Mouse (Mus musculus) midbrain, embryonic 14.5 days (tissue): Measurements from ENCODE around the gene Stmnd1. TPM values are rescaled to one million over a fixed set of nuclear protein-coding genes. Genes with fewer than 3 reads are reported as not detected.
A peak's percentile ranks its signal among the peaks of the same experiment; 100 is the strongest.

ENCODE experiments used
- ATAC-seq: fragments of 200-750 bp; cut with Nextera tagmentation; 2 replicates; pipeline ENCODE4 v1.8.0; 2017; ENCODE audit warnings: moderate number of reproducible peaks, moderate library complexity; ENCODE audit not compliant: low FRiP score, low TSS enrichment
- DNase-seq: peaks from one replicate; pipeline ENCODE4 v3.0.0-alpha.2; 2015
- H3K27ac ChIP-seq: fragments of 300-500 bp; sonication (generic); replicated peaks from 2 replicates; pipeline ENCODE4 v1.5.1; 2014; ENCODE audit warnings: mild to moderate bottlenecking, low read depth, low read length, moderate library complexity
- H3K27me3 ChIP-seq: fragments of 300-500 bp; sonication (generic); 2 replicates; pipeline ENCODE4 v1.6.1; 2014; ENCODE audit warnings: low read length, control low read depth, mixed read lengths; ENCODE audit not compliant: control insufficient read depth, insufficient read depth
- H3K36me3 ChIP-seq: fragments of 300-500 bp; sonication (generic); 2 replicates; pipeline ENCODE4 v1.6.1; 2014; ENCODE audit warnings: low read length, control low read depth; ENCODE audit not compliant: control insufficient read depth, insufficient read depth
- H3K4me1 ChIP-seq: fragments of 300-500 bp; sonication (generic); 2 replicates; pipeline ENCODE4 v1.6.1; 2014; ENCODE audit warnings: mild to moderate bottlenecking, antibody characterized with exemption, low read length, control low read depth; ENCODE audit not compliant: control insufficient read depth, insufficient read depth
- H3K4me2 ChIP-seq: fragments of 300-500 bp; sonication (generic); 2 replicates; pipeline ENCODE4 v1.6.1; 2014; ENCODE audit warnings: mild to moderate bottlenecking, low read length, moderate library complexity
- H3K4me3 ChIP-seq: fragments of 300-500 bp; sonication (generic); replicated peaks from 2 replicates; pipeline ENCODE4 v1.5.1; 2014; ENCODE audit warnings: low read depth, low read length
- H3K9ac ChIP-seq: fragments of 300-500 bp; sonication (generic); replicated peaks from 2 replicates; pipeline ENCODE4 v1.6.1; 2014; ENCODE audit warnings: mild to moderate bottlenecking, low read length, moderate library complexity
- H3K9me3 ChIP-seq: fragments of 300-500 bp; sonication (generic); 2 replicates; pipeline ENCODE4 v1.6.1; 2016; ENCODE audit warnings: low read length, control low read depth, mixed read lengths; ENCODE audit not compliant: control insufficient read depth
- WGBS: fragments of 180-500 bp; shearing (Covaris S2); extraction: QIAGEN DNeasy Blood & Tissue Kit; methylation state at CpG from one replicate; pipeline ENCODE4 v1.1.7; 2014; 5-methylcytosine and 5-hydroxymethylcytosine counted together
- polyA plus RNA-seq: library from polyadenylated mRNA; unstranded; fragments of >200 nt; fragmentation: Nextera tagmentation; extraction: Ambion mirVana; gene quantifications from 2 replicates; pipeline ENCODE4 v1.2.1, GENCODE M21; 2014

Gene Stmnd1
- polyA plus RNA-seq, 1 experiment from 2014 or later: not detected

DNA sequence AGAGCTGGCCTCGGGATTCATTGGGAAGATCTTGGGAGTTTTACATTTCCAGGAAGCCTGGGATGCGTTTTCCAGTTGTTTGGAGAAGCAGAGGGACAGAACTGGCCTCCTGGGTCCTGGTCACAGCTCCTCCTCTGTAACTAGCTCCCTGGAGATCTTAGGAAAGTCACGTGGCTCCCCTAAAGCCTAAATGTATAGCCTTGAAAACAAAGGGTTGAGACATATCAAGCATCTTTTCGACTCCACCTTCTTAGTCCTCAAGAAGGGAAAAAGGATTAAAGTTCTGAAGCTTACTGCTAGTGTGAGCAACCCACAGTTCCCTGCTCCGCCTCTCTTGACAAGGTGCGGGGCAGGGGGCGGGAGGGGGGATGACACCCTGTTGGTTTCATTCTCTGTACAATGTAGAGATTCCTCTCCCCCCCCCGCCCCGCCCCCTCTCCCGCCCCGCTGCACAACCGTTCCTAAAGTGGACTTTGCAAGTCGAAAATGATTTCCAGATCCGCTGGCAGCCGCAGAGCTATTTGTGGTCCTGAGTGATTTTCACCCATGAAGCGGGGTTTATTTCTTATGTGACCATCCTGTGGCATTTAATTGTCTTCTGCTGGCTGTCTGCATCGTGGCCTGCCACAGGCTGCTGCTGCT lies 589 bp upstream of the Stmnd1 start:
- no peaks in the 10 kb centered on the region for H3K9me3 ChIP-seq
- no peaks in the 10 kb centered on the region for H3K27me3 ChIP-seq
- no peak overlapping the region for H3K27ac ChIP-seq
- DNase-seq (peak; percentile 37), ATAC-seq (no peak)
- H3K36me3 ChIP-seq: no peaks in the 10 kb centered on the region
- 7% methylated on average over 17 of the region's 17 CpGs for WGBS
- H3K9ac ChIP-seq: peak overlapping the region; percentile 23; the same call in 1 of the 2 replicates
- peak overlapping the region; percentile 48 for H3K4me2 ChIP-seq
- H3K4me3 ChIP-seq: no peak overlapping the region
- H3K4me1 ChIP-seq: peaks cover 17% of the 10 kb centered on the region; the same call in 1 of the 2 replicates

DNA sequence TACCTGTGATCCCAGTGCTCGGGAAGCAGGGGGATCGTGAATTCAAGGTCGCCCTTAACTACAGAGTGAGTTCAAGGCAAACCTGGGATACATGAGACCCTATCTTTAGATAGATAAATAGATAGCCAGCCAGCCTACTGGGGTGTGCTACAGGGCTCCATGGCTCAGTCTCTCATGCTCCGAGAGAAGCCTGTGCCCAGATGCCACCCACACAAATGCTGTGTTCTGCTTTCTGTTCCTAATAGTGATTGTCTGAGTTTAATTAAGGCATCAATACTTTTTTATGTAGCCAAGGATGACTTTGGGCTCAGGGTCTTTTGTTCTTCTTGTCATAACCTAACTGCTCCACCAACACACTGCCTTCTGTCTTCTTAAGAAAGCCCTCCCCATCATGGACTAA lies 2.2 kb downstream of the Stmnd1 start:
- WGBS: 95% methylated on average over 4 of the region's 4 CpGs
- DNase-seq (no peak), ATAC-seq (no peak)
- Histone ChIP-seq H3K9me3 (no peaks in the 10 kb centered on the region), H3K4me1 (peaks cover 6% of the 10 kb centered on the region; the same call in 1 of the 2 replicates), H3K4me3 (no peak overlapping the region), H3K27me3 (no peaks in the 10 kb centered on the region), H3K4me2 (no peak overlapping the region), H3K27ac (no peak overlapping the region), H3K9ac (no peak overlapping the region), H3K36me3 (no peaks in the 10 kb centered on the region)

DNA sequence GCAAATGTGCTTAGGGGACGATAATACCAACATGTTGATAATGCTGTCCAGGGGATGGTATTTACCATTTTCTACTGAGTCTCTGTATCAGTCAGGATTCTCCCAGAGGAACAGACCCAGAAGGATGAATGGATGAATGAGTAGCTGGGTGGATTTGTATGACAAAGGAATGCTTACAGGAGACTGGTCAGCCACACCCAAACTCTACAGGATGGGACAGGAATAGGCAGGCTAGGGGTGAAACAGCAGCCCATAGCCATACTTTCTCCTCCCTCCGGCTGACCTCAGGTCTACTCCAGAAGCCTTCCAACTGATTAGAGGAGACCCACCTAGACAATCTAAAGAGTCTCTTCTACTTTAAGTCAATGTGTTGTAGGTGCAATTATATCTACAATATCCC lies 9.0 kb downstream of the Stmnd1 start:
- 91% methylated on average over 2 of the region's 2 CpGs for WGBS
- Histone ChIP-seq H3K4me2 (no peak overlapping the region), H3K36me3 (no peaks in the 10 kb centered on the region), H3K4me1 (no peaks in the 10 kb centered on the region), H3K9ac (no peak overlapping the region), H3K27ac (no peak overlapping the region), H3K4me3 (no peak overlapping the region), H3K27me3 (no peaks in the 10 kb centered on the region), H3K9me3 (no peaks in the 10 kb centered on the region)
- no peak for DNase-seq
- ATAC-seq: no peak

DNA sequence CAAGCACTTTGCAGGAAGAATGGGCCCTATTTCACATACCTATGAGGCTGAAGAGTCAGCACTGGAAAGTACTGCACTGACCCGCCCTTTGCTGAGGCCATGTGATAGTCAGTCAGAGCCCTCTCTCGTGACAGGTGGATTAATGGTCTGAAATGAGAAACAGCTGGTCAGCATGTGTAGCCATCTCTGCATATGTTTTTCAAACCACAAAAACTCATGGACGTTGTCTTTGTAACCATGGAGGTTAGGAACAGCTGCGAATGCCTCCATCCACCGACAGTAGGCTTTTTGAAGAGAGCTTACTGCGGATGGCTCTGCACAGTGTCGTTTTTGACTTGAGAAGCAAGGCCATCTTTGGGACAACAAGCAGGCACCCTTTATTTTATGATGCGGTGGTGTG lies 14.3 kb downstream of the Stmnd1 start:
- DNase-seq (no peak), ATAC-seq (no peak)
- Histone ChIP-seq H3K36me3 (no peaks in the 10 kb centered on the region), H3K9ac (no peak overlapping the region), H3K4me3 (no peak overlapping the region), H3K4me1 (no peaks in the 10 kb centered on the region), H3K9me3 (no peaks in the 10 kb centered on the region), H3K27ac (no peak overlapping the region), H3K4me2 (no peak overlapping the region), H3K27me3 (no peaks in the 10 kb centered on the region)
- WGBS: 88% methylated on average over 8 of the region's 8 CpGs

DNA sequence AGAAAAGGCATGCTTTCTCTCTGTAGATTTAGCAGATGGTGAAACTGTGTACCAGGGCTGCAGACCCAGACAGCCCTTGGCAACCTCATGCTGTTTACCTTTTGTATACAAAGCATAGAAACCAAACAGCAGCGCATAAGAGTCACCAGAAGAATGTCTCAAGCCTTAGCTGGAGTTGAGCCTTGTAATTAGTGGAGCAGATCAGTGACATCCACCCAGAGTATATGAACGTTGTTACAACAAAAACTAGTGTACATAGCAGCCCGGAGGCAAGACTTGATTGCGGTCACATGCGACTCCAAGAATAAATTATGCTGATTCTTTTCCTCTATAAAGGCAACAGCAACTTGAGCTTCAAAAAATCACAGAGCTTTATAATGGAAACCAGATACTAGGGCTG lies 14.9 kb downstream of the Stmnd1 start:
- Histone ChIP-seq H3K27me3 (no peaks in the 10 kb centered on the region), H3K4me1 (no peaks in the 10 kb centered on the region), H3K27ac (no peak overlapping the region), H3K36me3 (no peaks in the 10 kb centered on the region), H3K9ac (no peak overlapping the region), H3K9me3 (no peaks in the 10 kb centered on the region), H3K4me2 (no peak overlapping the region), H3K4me3 (no peak overlapping the region)
- DNase-seq: no peak
- whole genome bisulfite sequencing: 85% methylated on average over 5 of the region's 5 CpGs
- no peak for ATAC-seq

DNA sequence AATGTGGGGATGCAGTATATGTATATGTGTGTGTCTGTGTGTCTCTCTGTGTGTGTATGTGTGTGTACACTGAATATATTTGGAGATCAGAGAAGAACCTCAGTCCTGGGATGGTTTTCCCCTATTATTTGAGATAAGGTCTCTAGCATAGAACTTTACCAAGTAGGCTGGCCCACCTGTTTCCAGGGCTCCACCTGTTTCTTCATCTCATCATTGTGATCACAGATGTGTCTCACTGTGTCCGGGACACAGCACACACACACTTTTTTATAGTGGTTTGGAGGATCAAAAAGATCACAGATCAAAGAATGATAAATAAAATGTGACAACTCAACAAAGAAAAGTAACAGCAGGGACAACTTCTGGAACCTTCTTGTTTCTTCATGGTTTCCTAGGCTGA lies 17.0 kb downstream of the Stmnd1 start:
- Histone ChIP-seq H3K27ac (no peak overlapping the region), H3K9ac (no peak overlapping the region), H3K4me3 (no peak overlapping the region), H3K9me3 (no peaks in the 10 kb centered on the region), H3K4me1 (no peaks in the 10 kb centered on the region), H3K27me3 (no peaks in the 10 kb centered on the region), H3K36me3 (no peaks in the 10 kb centered on the region), H3K4me2 (no peak overlapping the region)
- 69% methylated on average over 1 of the region's 1 CpGs for WGBS
- ATAC-seq: no peak
- DNase-seq: no peak

DNA sequence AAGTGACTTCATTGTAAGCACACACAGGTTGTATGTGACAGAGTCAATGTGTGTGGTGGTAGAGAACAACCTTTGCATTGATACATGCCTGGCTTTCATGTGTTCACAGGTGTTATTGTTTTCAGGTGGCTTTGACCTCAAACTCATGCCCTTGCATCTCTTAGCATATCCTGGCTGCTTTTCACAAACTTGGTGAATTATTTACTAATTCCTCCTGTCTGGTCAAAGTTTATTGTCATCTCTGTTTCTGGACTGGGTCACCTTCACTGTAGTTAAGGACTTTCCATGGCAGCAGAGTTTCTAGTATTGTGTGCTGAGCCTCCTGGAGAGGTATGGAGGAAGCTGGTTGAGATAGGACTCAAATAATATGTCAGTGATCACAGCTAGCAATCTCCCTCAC lies 20.8 kb downstream of the Stmnd1 start:
- H3K36me3 ChIP-seq: no peaks in the 10 kb centered on the region
- H3K9me3 ChIP-seq: no peaks in the 10 kb centered on the region
- DNase-seq: no peak
- no peaks in the 10 kb centered on the region for H3K27me3 ChIP-seq
- H3K4me2 ChIP-seq: no peak overlapping the region
- no peak overlapping the region for H3K4me3 ChIP-seq
- H3K9ac ChIP-seq: no peak overlapping the region
- ATAC-seq: no peak
- no peaks in the 10 kb centered on the region for H3K4me1 ChIP-seq
- H3K27ac ChIP-seq: no peak overlapping the region

DNA sequence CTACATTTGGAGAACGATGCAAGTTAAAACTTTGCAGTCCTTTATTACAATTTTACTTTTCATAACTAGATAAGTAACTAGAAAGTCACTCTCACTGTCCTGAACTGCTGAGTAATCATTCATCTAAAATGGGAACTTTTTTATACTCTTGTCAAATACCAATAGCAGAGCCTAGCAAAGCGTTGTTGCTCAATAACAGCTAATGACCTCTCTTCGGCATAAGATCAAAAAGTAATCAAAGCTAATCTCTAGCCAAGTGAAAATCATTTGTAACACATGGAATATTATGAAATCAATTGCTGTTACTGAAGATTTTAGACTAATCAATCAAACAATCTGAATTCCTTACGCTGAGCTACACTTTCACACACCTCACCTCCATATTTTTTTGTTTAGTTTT lies 24.2 kb downstream of the Stmnd1 start:
- 90% methylated on average over 4 of the region's 4 CpGs for WGBS

DNA sequence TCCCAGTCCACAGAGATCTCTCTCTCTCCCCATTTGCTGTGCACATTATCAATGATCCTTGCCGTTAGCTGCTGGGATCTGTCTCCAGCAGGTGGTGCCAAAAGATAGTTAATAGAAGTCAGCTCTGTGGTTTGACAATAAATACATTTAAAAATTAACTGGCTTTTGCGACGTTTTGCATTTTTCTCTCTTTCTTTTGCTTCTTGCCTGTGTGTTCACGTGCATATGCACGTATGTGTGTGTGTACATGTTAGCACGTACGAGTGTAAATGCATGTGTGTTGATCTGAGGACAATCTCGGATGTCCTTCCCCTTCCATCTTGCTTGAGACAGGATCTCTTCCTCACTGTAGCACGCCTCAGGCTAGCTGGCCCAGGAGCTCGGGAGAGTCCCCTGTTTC lies 37.3 kb downstream of the Stmnd1 start:
- ATAC-seq (no peak), DNase-seq (peak; percentile 90)
- Histone ChIP-seq H3K4me1 (no peaks in the 10 kb centered on the region), H3K9ac (no peak overlapping the region), H3K27ac (no peak overlapping the region), H3K9me3 (no peaks in the 10 kb centered on the region), H3K4me2 (0 out of 2 replicates have a peak overlapping the region, but pooled peaks have one; percentile 17), H3K36me3 (no peaks in the 10 kb centered on the region), H3K4me3 (no peak overlapping the region), H3K27me3 (no peaks in the 10 kb centered on the region)
- 52% methylated on average over 10 of the region's 10 CpGs for WGBS

More for the DNA sequence above, 24.2 kb downstream of the Stmnd1 start:
- Histone ChIP-seq H3K27me3 (no peaks in the 10 kb centered on the region), H3K9ac (no peak overlapping the region), H3K4me3 (no peak overlapping the region), H3K36me3 (no peaks in the 10 kb centered on the region), H3K4me2 (no peak overlapping the region), H3K9me3 (no peaks in the 10 kb centered on the region), H3K4me1 (no peaks in the 10 kb centered on the region), H3K27ac (no peak overlapping the region)
- ATAC-seq (no peak), DNase-seq (no peak)
